ENCODE assay signal across 7 mouse cellular contexts in the genomic region with DNA sequence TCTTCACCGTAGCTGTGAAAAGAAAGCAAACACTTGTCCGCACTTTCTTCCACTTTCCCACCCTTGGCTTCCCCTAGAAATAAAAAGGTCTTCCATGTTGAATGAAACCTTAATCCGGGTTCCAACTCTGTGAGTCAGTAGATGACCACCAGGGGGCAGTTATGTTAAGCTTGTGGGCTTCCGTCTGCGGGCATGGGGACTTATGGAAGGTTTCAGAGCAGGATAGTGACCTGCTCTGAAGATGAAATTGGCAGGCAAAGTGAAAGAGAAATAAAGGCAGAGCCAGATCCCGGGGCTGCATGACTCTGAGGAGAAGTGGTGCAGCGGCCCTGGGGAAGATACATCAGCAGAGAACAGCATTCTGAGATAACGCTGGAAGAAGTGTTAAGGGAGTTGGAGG.
DNase-seq lines count a peak whose midpoint lies in the region; ATAC-seq and TF ChIP-seq lines count a peak whose summit lies in the region.

No protein-coding gene starts in this region.

- peak; percentile 81 for ATAC-seq in hindbrain, postnatal 0 days

- no peaks in the 10 kb centered on the region for H3K27me3 ChIP-seq in hindbrain, postnatal 0 days (ENCODE audit: insufficient read depth, low read length)

- peak; percentile 88 for TF ChIP-seq CTCF in gastrocnemius, adult 2 months (IDR thresholded peaks at IDR 0.05)
- TF ChIP-seq CTCF in hindbrain, postnatal 0 days (IDR thresholded peaks at IDR 0.05; ENCODE audit: low read depth), result peak; percentile 90

- no peaks in the 10 kb centered on the region for H3K9me3 ChIP-seq in hindbrain, postnatal 0 days (ENCODE audit: low read length)

- no peaks in the 10 kb centered on the region for H3K4me1 ChIP-seq in hindbrain, postnatal 0 days (ENCODE audit: insufficient read depth, low read length)

- peak; percentile 89 for DNase-seq in adipocyte (ENCODE audit: low spot score)
- peak; percentile 90 to 91 for DNase-seq in cerebellum, postnatal 14 days
- peak; percentile 76 for DNase-seq in gastrocnemius, adult 2 months
- DNase-seq in hindbrain, postnatal 0 days (ENCODE audit: low spot score), result peak; percentile 93
- DNase-seq in left cerebral cortex, adult 18-20 months (ENCODE audit: low spot score in 2 of 2), result peak; percentile 65 to 82
- peak; percentile 85 for DNase-seq in mesoderm, embryonic 11.5 days (ENCODE audit: low read depth, low spot score)
- DNase-seq in skeletal muscle tissue, adult 2 months (ENCODE audit: low read depth, low spot score), result peak; percentile 60

- H3K27ac ChIP-seq in gastrocnemius, adult 2 months, result peak overlapping the region; percentile 63
- no peak overlapping the region for H3K27ac ChIP-seq in hindbrain, postnatal 0 days

- H3K9ac ChIP-seq in hindbrain, postnatal 0 days (replicated peaks; ENCODE audit: low read length), result no peak overlapping the region

- peak overlapping the region; percentile 36 for H3K4me2 ChIP-seq in hindbrain, postnatal 0 days (ENCODE audit: low read depth, low read length)

- peak overlapping the region; percentile 58 for H3K4me3 ChIP-seq in gastrocnemius, adult 2 months
- H3K4me3 ChIP-seq in hindbrain, postnatal 0 days (ENCODE audit: low read length), result no peak overlapping the region

- intact Hi-C loops in gastrocnemius, adult 2 months (cut with DNase I), result loop anchor here (10.0 kb wide), 2 partner anchors 497 to 1107 kb away; partner anchors contain the start of gene Spry2

- no peaks in the 10 kb centered on the region for H3K36me3 ChIP-seq in hindbrain, postnatal 0 days (ENCODE audit: insufficient read depth, low read length)

- WGBS in hindbrain, postnatal 0 days, result 23% methylated on average over 8 of the region's 8 CpGs
